Mouse (Mus musculus) MEL (cell line): ENCODE measurements at regions not wholly inside any gene's neighbourhood (a gene's known extent, or its start where the extent isn't known, plus 50 kb on each side); places are given as distances from the start of the nearest gene placed in this dataset.

Experiments
- DNase-seq: peaks from one replicate; pipeline ENCODE4 v3.0.0; 2011; ENCODE audit warnings: low read depth, low spot score
- H3K27ac ChIP-seq: 2 replicates; pipeline ENCODE4 v1.5.1; 2012; ENCODE audit warnings: low read depth, mild to moderate bottlenecking, control low read depth, low read length, moderate library complexity; ENCODE audit not compliant: control insufficient read depth
- H3K27me3 ChIP-seq, 2 experiments: fragments of 150-350 bp in 1 of 2; sonication (generic) in 1 of 2; 2 replicates each; pipeline ENCODE4 v1.6.1; 2012; ENCODE audit warnings: low read length in 2 of 2, mild to moderate bottlenecking in 2 of 2, improper control_type of control experiment in 1 of 2, moderate library complexity in 1 of 2; ENCODE audit not compliant: insufficient read depth in 2 of 2, control insufficient read depth in 1 of 2
- H3K36me3 ChIP-seq, 2 experiments: 2 replicates each; pipeline ENCODE4 v1.6.1; 2012 to 2014; ENCODE audit warnings: low read length in 2 of 2, improper control_type of control experiment in 1 of 2, inconsistent platforms in 1 of 2, mild to moderate bottlenecking in 1 of 2; ENCODE audit not compliant: insufficient read depth in 2 of 2, control insufficient read depth in 1 of 2
- H3K4me1 ChIP-seq, 2 experiments: fragments of 150-350 bp in 1 of 2; sonication (generic) in 1 of 2; 2 replicates each; pipeline ENCODE4 v1.6.1; 2012; ENCODE audit warnings: low read length in 2 of 2, improper control_type of control experiment in 1 of 2, mild to moderate bottlenecking in 1 of 2; ENCODE audit not compliant: insufficient read depth in 2 of 2, control insufficient read depth in 1 of 2
- H3K4me3 ChIP-seq, 2 experiments: fragments of 150-350 bp in 1 of 2; sonication (generic) in 1 of 2; 2 replicates each; pipeline ENCODE4 v1.5.1; 2012; ENCODE audit warnings: low read depth in 2 of 2, low read length in 2 of 2, mild to moderate bottlenecking in 2 of 2, moderate library complexity in 2 of 2, control low read depth in 1 of 2, improper control_type of control experiment in 1 of 2; ENCODE audit not compliant: control insufficient read depth in 1 of 2, insufficient read depth in 1 of 2
- H3K79me2 ChIP-seq: 2 replicates; pipeline ENCODE4 v1.6.1; 2012; ENCODE audit warnings: mild to moderate bottlenecking, low read length, moderate library complexity; ENCODE audit not compliant: control insufficient read depth, poor library complexity, insufficient read depth
- H3K9ac ChIP-seq: 2 replicates; pipeline ENCODE4 v1.6.1; 2012; ENCODE audit warnings: low read depth, mild to moderate bottlenecking, control low read depth, low read length, moderate library complexity; ENCODE audit not compliant: control insufficient read depth, poor library complexity, severe bottlenecking
- H3K9me3 ChIP-seq: fragments of 150-350 bp; sonication (generic); replicated peaks from 2 replicates; pipeline ENCODE4 v1.6.1; 2012; ENCODE audit warnings: mild to moderate bottlenecking, low read length, improper control_type of control experiment, moderate library complexity; ENCODE audit not compliant: insufficient read depth
- CHD1 ChIP-seq: IDR thresholded peaks from 2 replicates; pipeline ENCODE4 v1.6.1; 2012; ENCODE audit warnings: low read depth, mild to moderate bottlenecking, inconsistent platforms, low read length, improper control_type of control experiment
- EP300 ChIP-seq, 2 experiments: IDR thresholded peaks; 2 replicates each; pipeline ENCODE4 v1.6.1; 2011; ENCODE audit warnings: improper control_type of control experiment in 2 of 2, low read length in 2 of 2, low read depth in 1 of 2, mild to moderate bottlenecking in 1 of 2
- ETS1 ChIP-seq: IDR thresholded peaks from 2 replicates; pipeline ENCODE4 v1.6.1; 2012; ENCODE audit warnings: low read depth, mild to moderate bottlenecking, inconsistent platforms, low read length, improper control_type of control experiment, moderate library complexity
- GABPA ChIP-seq: IDR thresholded peaks from 2 replicates; pipeline ENCODE4 v1.6.1; 2012; ENCODE audit warnings: low read depth, mild to moderate bottlenecking, inconsistent platforms, low read length, improper control_type of control experiment, moderate library complexity
- GATA1 ChIP-seq: IDR thresholded peaks from 2 replicates; pipeline ENCODE4 v1.6.1; 2011; ENCODE audit warnings: low read depth, low read length, improper control_type of control experiment
- HCFC1 ChIP-seq: IDR thresholded peaks from 2 replicates; pipeline ENCODE4 v1.6.1; 2012; ENCODE audit warnings: low read depth, mild to moderate bottlenecking, inconsistent platforms, low read length, improper control_type of control experiment, moderate library complexity
- MAZ ChIP-seq: IDR thresholded peaks from 2 replicates; pipeline ENCODE4 v1.6.1; 2012; ENCODE audit warnings: low read depth, mild to moderate bottlenecking, inconsistent platforms, low read length, improper control_type of control experiment
- MYB ChIP-seq: IDR thresholded peaks from 2 replicates; pipeline ENCODE4 v1.6.1; 2011; ENCODE audit warnings: mild to moderate bottlenecking, low read depth, low read length, improper control_type of control experiment
- MYC ChIP-seq: IDR thresholded peaks from 2 replicates; pipeline ENCODE4 v1.6.1; 2011; ENCODE audit warnings: low read depth, mild to moderate bottlenecking, low read length, improper control_type of control experiment, moderate library complexity
- NRF1 ChIP-seq: IDR thresholded peaks from 2 replicates; pipeline ENCODE4 v1.6.1; 2014; ENCODE audit warnings: low read depth, mild to moderate bottlenecking, inconsistent platforms, low read length, improper control_type of control experiment, moderate library complexity; ENCODE audit not compliant: poor library complexity, insufficient read depth, severe bottlenecking
- POLR2AphosphoS5 ChIP-seq: IDR thresholded peaks from 2 replicates; pipeline ENCODE4 v1.6.1; 2012; ENCODE audit warnings: low read depth, borderline replicate concordance, mild to moderate bottlenecking, inconsistent platforms, low read length, moderate library complexity, mixed read lengths
- RCOR1 ChIP-seq: IDR thresholded peaks from 2 replicates; pipeline ENCODE4 v1.6.1; 2012; ENCODE audit warnings: low read depth, mild to moderate bottlenecking, inconsistent platforms, low read length, improper control_type of control experiment
- SIN3A ChIP-seq: IDR thresholded peaks from 2 replicates; pipeline ENCODE4 v1.6.1; 2012; ENCODE audit warnings: low read length, improper control_type of control experiment, inconsistent platforms
- SMC3 ChIP-seq: IDR thresholded peaks from 2 replicates; pipeline ENCODE4 v1.6.1; 2011; ENCODE audit warnings: low read depth, low read length, improper control_type of control experiment
- ZMIZ1 ChIP-seq: IDR thresholded peaks from 2 replicates; pipeline ENCODE4 v1.6.1; 2012; ENCODE audit warnings: low read depth, mild to moderate bottlenecking, inconsistent platforms, low read length, improper control_type of control experiment, moderate library complexity
- ZNF384 ChIP-seq: IDR thresholded peaks from 2 replicates; pipeline ENCODE4 v1.6.1; 2012; ENCODE audit warnings: low read depth, mild to moderate bottlenecking, inconsistent platforms, low read length, improper control_type of control experiment

- H3K36me3 ChIP-seq: no peaks in the 10 kb centered on the region
- H3K9me3 ChIP-seq: no peaks in the 10 kb centered on the region
- no peak overlapping the region for H3K9ac ChIP-seq
Observed at GRCm38 (mm10) chr13:59943020-59943419, 120.1 kb upstream of the Tut7 start.

DNA sequence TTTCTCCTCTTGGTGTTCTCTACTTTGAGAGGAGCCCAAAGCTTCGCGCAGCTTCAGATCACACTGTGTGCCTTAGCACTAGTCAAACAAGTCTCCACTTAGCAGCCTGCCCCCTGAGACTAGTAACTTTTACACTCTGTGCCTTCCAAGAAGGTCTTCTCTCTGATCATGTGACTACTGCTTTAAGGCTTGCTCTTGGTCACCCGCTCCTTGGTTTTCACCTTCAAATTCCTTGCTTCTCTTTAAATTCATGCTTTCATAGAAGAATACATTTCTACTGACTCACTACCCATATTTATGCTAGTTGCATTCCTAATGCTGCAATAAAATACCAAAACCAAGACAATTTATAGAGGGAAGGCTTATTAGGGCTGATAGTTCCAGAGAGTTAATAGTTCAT is 118.6 kb upstream of the Tut7 start:
- no peaks in the 10 kb centered on the region for H3K79me2 ChIP-seq
- no peak overlapping the region for H3K4me3 ChIP-seq
- no peak for DNase-seq
- H3K9me3 ChIP-seq: no peaks in the 10 kb centered on the region
- no peak overlapping the region for H3K27ac ChIP-seq
- no peak overlapping the region for H3K9ac ChIP-seq
- TF ChIP-seq GATA1 (no peak), NRF1 (no peak), SIN3A (no peak), POLR2AphosphoS5 (no peak), RCOR1 (no peak), EP300 (IDR thresholded peaks at IDR 0.05; ENCODE audit: low read depth in 1 of 2, low read length in 2 of 2) (no peak), MAZ (no peak), ZNF384 (no peak), HCFC1 (no peak), MYC (no peak), ZMIZ1 (no peak), ETS1 (no peak), GABPA (no peak), MYB (no peak), SMC3 (no peak)
- H3K27me3 ChIP-seq: no peaks in the 10 kb centered on the region
- no peaks in the 10 kb centered on the region for H3K4me1 ChIP-seq
- no peaks in the 10 kb centered on the region for H3K36me3 ChIP-seq

More at GRCm38 (mm10) chr13:59943020-59943419, 120.1 kb upstream of the Tut7 start:
- DNase-seq: no peak
- no peaks in the 10 kb centered on the region for H3K4me1 ChIP-seq
- no peaks in the 10 kb centered on the region for H3K27me3 ChIP-seq
- H3K4me3 ChIP-seq: no peak overlapping the region
- no peak overlapping the region for H3K27ac ChIP-seq
- no peak for TF ChIP-seq CHD1
- TF ChIP-seq, all 39 proteins: peak for 0
- no peaks in the 10 kb centered on the region for H3K79me2 ChIP-seq
